Mouse (Mus musculus) CH12.LX (cell line): ENCODE measurements around the gene Ifrd2. TPM values are rescaled to one million over a fixed set of nuclear protein-coding genes. Genes with fewer than 3 reads are reported as not detected.

Experiments
- DNase-seq: peaks from one replicate; pipeline ENCODE4 v3.0.0-alpha.2; 2013; ENCODE audit errors: extremely low read depth
- H3K27ac ChIP-seq: 2 replicates; pipeline ENCODE4 v1.5.1; 2012; ENCODE audit warnings: low read depth, mild to moderate bottlenecking, control low read depth, moderate library complexity; ENCODE audit not compliant: insufficient read depth
- H3K27me3 ChIP-seq: replicated peaks from 2 replicates; pipeline ENCODE3; 2012; ENCODE audit warnings: inconsistent platforms
- H3K36me3 ChIP-seq, 2 experiments: replicated peaks in 1 of 2; 2 replicates each; pipeline versions ENCODE3 to v1.6.1; 2012; ENCODE audit warnings: inconsistent platforms in 1 of 2, low read length in 1 of 2, mild to moderate bottlenecking in 1 of 2, mixed read lengths in 1 of 2, moderate library complexity in 1 of 2; ENCODE audit not compliant: control insufficient read depth in 1 of 2, insufficient read depth in 1 of 2
- H3K4me1 ChIP-seq, 2 experiments: 2 replicates each; pipeline ENCODE4 v1.6.1; 2012; ENCODE audit warnings: inconsistent platforms in 1 of 2, moderate library complexity in 1 of 2; ENCODE audit not compliant: insufficient read depth in 2 of 2, control insufficient read depth in 1 of 2
- H3K4me2 ChIP-seq: 2 replicates; pipeline ENCODE4 v1.6.1; 2012; ENCODE audit warnings: low read depth, mild to moderate bottlenecking, control low read depth; ENCODE audit not compliant: poor library complexity, insufficient read depth, severe bottlenecking
- H3K4me3 ChIP-seq, 3 experiments: fragments of 150-350 bp in 1 of 3; sonication (generic) in 1 of 3; replicated peaks in 1 of 3; 2 replicates each; pipeline versions ENCODE3 to v1.5.1; 2011 to 2012; ENCODE audit warnings: low read depth in 2 of 3, low read length in 2 of 3, mild to moderate bottlenecking in 2 of 3, moderate library complexity in 2 of 3, control low read depth in 1 of 3, improper control_type of control experiment in 1 of 3, inconsistent platforms in 1 of 3, mixed read lengths in 1 of 3; ENCODE audit not compliant: poor library complexity in 1 of 3
- H3K79me2 ChIP-seq: replicated peaks from 2 replicates; pipeline ENCODE4 v1.6.1; 2012; ENCODE audit warnings: mild to moderate bottlenecking, moderate library complexity; ENCODE audit not compliant: control insufficient read depth, poor library complexity, insufficient read depth, severe bottlenecking; ENCODE audit errors: extremely low read depth
- H3K9ac ChIP-seq: 2 replicates; pipeline ENCODE4 v1.6.1; 2012; ENCODE audit warnings: low read depth, mild to moderate bottlenecking, control low read depth, moderate library complexity; ENCODE audit not compliant: insufficient read depth
- H3K9me3 ChIP-seq: replicated peaks from 2 replicates; pipeline ENCODE3; 2012; ENCODE audit warnings: low read length, inconsistent platforms, mixed read lengths
- BHLHE40 ChIP-seq: IDR thresholded peaks from 2 replicates; pipeline ENCODE4 v1.6.1; 2011; ENCODE audit warnings: mild to moderate bottlenecking, low read depth, low read length, improper control_type of control experiment
- CHD2 ChIP-seq: IDR thresholded peaks from 2 replicates; pipeline ENCODE4 v1.6.1; 2011; ENCODE audit warnings: low read length, improper control_type of control experiment
- CTCF ChIP-seq, 2 experiments: IDR thresholded peaks in 1 of 2; conservative IDR thresholded peaks in 1 of 2; 2 replicates each; pipeline ENCODE4 v1.5.1; 2011 to 2012; ENCODE audit warnings: low read depth in 2 of 2, low read length in 2 of 2, improper control_type of control experiment in 1 of 2, inconsistent platforms in 1 of 2, mild to moderate bottlenecking in 1 of 2, moderate library complexity in 1 of 2
- ELF1 ChIP-seq: IDR thresholded peaks from 2 replicates; pipeline ENCODE4 v1.6.1; 2014; ENCODE audit warnings: low read depth, mild to moderate bottlenecking, inconsistent platforms, low read length, improper control_type of control experiment
- ETS1 ChIP-seq: conservative IDR thresholded peaks from 2 replicates; pipeline ENCODE4 v1.6.1; 2012; ENCODE audit warnings: low read depth, mild to moderate bottlenecking, inconsistent platforms, low read length, improper control_type of control experiment, moderate library complexity
- GABPA ChIP-seq: IDR thresholded peaks from 2 replicates; pipeline ENCODE4 v1.6.1; 2012; ENCODE audit warnings: low read depth, low read length, improper control_type of control experiment, inconsistent platforms; ENCODE audit not compliant: insufficient replicate concordance
- HCFC1 ChIP-seq: IDR thresholded peaks from 2 replicates; pipeline ENCODE4 v1.6.1; 2012; ENCODE audit warnings: low read depth, mild to moderate bottlenecking, inconsistent platforms, low read length, improper control_type of control experiment
- JUN ChIP-seq: IDR thresholded peaks from 2 replicates; pipeline ENCODE4 v1.6.1; 2011; ENCODE audit warnings: low read depth, mild to moderate bottlenecking, low read length, improper control_type of control experiment, moderate library complexity; ENCODE audit not compliant: insufficient read depth
- JUND ChIP-seq: conservative IDR thresholded peaks from 2 replicates; pipeline ENCODE4 v1.6.1; 2011; ENCODE audit warnings: low read depth, low read length, improper control_type of control experiment
- KAT2A ChIP-seq: IDR thresholded peaks from 2 replicates; pipeline ENCODE4 v1.6.1; 2012; ENCODE audit warnings: low read length, improper control_type of control experiment, inconsistent platforms; ENCODE audit not compliant: insufficient replicate concordance
- MAFK ChIP-seq: IDR thresholded peaks from 2 replicates; pipeline ENCODE4 v1.6.1; 2011; ENCODE audit warnings: low read length, improper control_type of control experiment; ENCODE audit not compliant: insufficient replicate concordance
- MAZ ChIP-seq: IDR thresholded peaks from 2 replicates; pipeline ENCODE4 v1.6.1; 2012; ENCODE audit warnings: low read depth, mild to moderate bottlenecking, inconsistent platforms, low read length, improper control_type of control experiment, moderate library complexity
- MEF2A ChIP-seq: IDR thresholded peaks from 2 replicates; pipeline ENCODE4 v1.6.1; 2014; ENCODE audit warnings: low read depth, mild to moderate bottlenecking, inconsistent platforms, low read length, improper control_type of control experiment, borderline replicate concordance
- PAX5 ChIP-seq: IDR thresholded peaks from 2 replicates; pipeline ENCODE4 v1.6.1; 2012; ENCODE audit warnings: low read length, inconsistent platforms, mixed read lengths
- POLR2A ChIP-seq: IDR thresholded peaks from 2 replicates; pipeline ENCODE4 v1.6.1; 2011; ENCODE audit warnings: low read depth, mild to moderate bottlenecking, improper control_type of control experiment, low read length
- SIN3A ChIP-seq: IDR thresholded peaks from 2 replicates; pipeline ENCODE4 v1.6.1; 2012; ENCODE audit warnings: low read length, improper control_type of control experiment, inconsistent platforms
- UBTF ChIP-seq: IDR thresholded peaks from 2 replicates; pipeline ENCODE4 v1.6.1; 2012; ENCODE audit warnings: low read depth, mild to moderate bottlenecking, inconsistent platforms, low read length, improper control_type of control experiment, moderate library complexity
- ZC3H11A ChIP-seq: IDR thresholded peaks from 2 replicates; pipeline ENCODE4 v1.6.1; 2012; ENCODE audit warnings: low read depth, mild to moderate bottlenecking, inconsistent platforms, low read length, improper control_type of control experiment
- ZKSCAN1 ChIP-seq: IDR thresholded peaks from 2 replicates; pipeline ENCODE4 v1.6.1; 2012; ENCODE audit warnings: low read depth, inconsistent platforms, low read length, improper control_type of control experiment, borderline replicate concordance
- ZMIZ1 ChIP-seq: IDR thresholded peaks from 2 replicates; pipeline ENCODE4 v1.6.1; 2012; ENCODE audit warnings: low read depth, mild to moderate bottlenecking, inconsistent platforms, low read length, improper control_type of control experiment
- ZNF384 ChIP-seq: IDR thresholded peaks from 2 replicates; pipeline ENCODE4 v1.6.1; 2012; ENCODE audit warnings: low read depth, low read length, improper control_type of control experiment, inconsistent platforms
- dilution Hi-C: fragments of 300-500 bp; cut with MboI; formaldehyde crosslinking; loops from 2 replicates; pipeline ENCODE4 v1.14.3; 2020; ENCODE audit warnings: low sequenced_read_pairs; ENCODE audit not compliant: extremely low pct_unique_long_range_greater_than_20kb, extremely low pct_ligation_motif_present
- in situ Hi-C: fragments of 300-500 bp; cut with MboI; formaldehyde crosslinking; loops from 3 replicates; pipeline ENCODE4 v1.14.3; 2019; ENCODE audit warnings: low sequenced_read_pairs, low pct_ligation_motif_present, low pct_unique_long_range_greater_than_20kb, mixed read lengths
- polyA plus RNA-seq: library from polyadenylated mRNA; unstranded; fragments of >175 nt; gene quantifications from 2 replicates; pipeline ENCODE4 v1.2.1, GENCODE M21; 2012; ENCODE audit warnings: low read depth; ENCODE audit not compliant: insufficient read length
- total RNA-seq, 2 experiments: library from RNA; depleted of rRNA; stranded (reverse); fragments of 300-350 nt in 1 of 2; fragments of >200 nt in 1 of 2; gene quantifications; 2 replicates each; pipeline ENCODE4 v1.2.3; 2012 to 2014

Gene Ifrd2
- total and polyA plus RNA-seq, 3 experiments = 62.8 to 143 (median 91.3) TPM

GRCm38 (mm10) chr9:107549297-107550074 lies 38.0 kb upstream of the Ifrd2 start:
- Histone ChIP-seq H3K4me3 (no peak overlapping the region), H3K79me2 (no peaks in the 10 kb centered on the region; the same call in 1 of the 2 replicates), H3K9ac (no peak overlapping the region), H3K4me1 (peaks cover 5 to 49% of the 10 kb centered on the region in 2 experiments), H3K27me3 (no peaks in the 10 kb centered on the region), H3K9me3 (no peaks in the 10 kb centered on the region), H3K27ac (no peak overlapping the region), H3K36me3 (peaks cover 14 to 26% of the 10 kb centered on the region in 2 experiments), H3K4me2 (no peak overlapping the region)
- in situ Hi-C loops = no loop called here
- TF ChIP-seq MAZ = no peak
- TF ChIP-seq ZKSCAN1 = no peak
- DNase-seq = no peak
- dilution Hi-C loops = no loop called here

DNA sequence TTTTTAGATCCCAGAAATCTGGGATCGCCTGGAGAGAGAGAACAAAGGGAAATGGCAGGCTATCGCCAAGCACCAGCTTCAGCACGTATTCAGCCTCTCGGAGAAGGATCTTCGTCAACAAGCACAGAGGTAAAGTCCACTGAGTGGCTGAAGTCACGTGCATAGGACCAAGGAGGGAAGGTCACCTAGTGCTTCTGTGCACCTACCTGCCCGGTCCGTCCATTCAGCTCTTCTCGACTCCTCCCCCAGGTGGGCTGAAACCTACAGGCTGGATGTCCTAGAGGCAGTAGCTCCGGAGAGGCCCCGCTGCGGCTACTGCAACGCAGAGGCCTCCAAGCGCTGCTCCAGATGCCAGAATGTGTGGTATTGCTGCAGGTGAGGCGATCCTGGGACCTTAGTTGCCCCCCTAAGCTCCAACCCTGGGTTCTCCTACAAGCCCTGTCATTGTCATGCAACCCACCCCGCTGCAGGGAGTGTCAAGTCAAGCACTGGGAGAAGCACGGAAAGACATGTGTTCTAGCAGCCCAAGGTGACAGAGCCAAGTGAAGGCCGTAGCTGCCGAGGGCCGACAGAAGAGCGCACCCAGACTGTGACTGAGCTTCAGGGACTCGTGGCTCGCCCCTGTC lies 36.8 kb upstream of the Ifrd2 start:
- peaks cover 7% of the 10 kb centered on the region for H3K79me2 ChIP-seq
- H3K9me3 ChIP-seq = no peaks in the 10 kb centered on the region
- in situ Hi-C loops (no loop called here), dilution Hi-C loops (no loop called here)
- H3K9ac ChIP-seq = no peak overlapping the region
- no peak overlapping the region for H3K27ac ChIP-seq
- peaks cover 5 to 44% of the 10 kb centered on the region in 2 experiments for H3K4me1 ChIP-seq
- H3K36me3 ChIP-seq = peaks cover 5 to 15% of the 10 kb centered on the region in 2 experiments
- H3K4me3 ChIP-seq = no peak overlapping the region
- no peak for DNase-seq
- no peak overlapping the region for H3K4me2 ChIP-seq
- no peak for TF ChIP-seq POLR2A
- no peak for TF ChIP-seq HCFC1
- no peak for TF ChIP-seq CTCF (conservative IDR thresholded peaks at IDR 0.05 in 1 of 2, IDR thresholded peaks at IDR 0.05 in 1 of 2; ENCODE audit: low read depth in 2 of 2, low read length in 2 of 2)
- TF ChIP-seq ETS1 = no peak
- no peak for TF ChIP-seq ZC3H11A
- TF ChIP-seq ZMIZ1 = no peak
- no peaks in the 10 kb centered on the region for H3K27me3 ChIP-seq

DNA sequence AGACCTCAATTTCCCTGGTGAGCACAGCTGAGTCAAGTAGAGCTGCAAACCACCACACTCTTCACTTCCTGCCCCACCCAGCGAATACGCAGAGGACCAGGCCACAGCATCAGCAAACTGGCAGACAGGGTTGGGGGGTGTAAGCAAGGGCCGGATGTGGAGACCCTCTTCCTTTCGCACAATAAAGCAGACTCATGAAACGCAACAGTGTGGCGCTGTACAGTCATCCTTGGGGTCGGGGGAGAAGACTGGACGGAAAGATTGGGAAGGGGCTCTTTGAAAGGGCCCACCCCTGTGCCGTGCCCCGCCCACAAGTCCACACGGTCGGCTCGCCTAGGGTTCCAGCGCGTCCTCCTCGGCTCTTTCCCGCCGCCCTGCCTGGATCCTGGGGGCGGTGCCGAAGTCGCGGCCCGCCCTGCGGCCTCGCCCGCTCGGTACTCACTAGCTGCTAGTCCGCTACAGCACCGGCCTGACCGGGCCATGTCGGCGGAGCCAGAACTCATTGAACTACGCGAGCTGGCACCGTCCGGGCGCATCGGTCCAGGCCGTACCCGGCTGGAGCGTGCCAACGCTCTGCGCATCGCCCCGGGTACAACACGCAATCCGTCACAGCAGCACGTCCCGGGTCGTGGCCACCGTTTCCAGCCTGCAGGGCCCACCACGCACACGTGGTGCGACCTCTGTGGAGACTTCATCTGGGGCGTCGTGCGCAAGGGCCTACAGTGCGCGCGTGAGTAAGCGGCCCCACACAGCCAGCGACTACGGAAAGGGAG lies 36.1 kb upstream of the Ifrd2 start, which contains the start of gene Rassf1:
Rassf1 (plus strand) TSS at position 439 of the 773 bp plus-strand sequence.
- Histone ChIP-seq H3K4me3 (no peak within 1 kb of the TSS), H3K36me3 (peaks cover 5 to 15% of the 10 kb centered on the region in 2 experiments), H3K9ac (no peak within 1 kb of the TSS), H3K4me2 (no peak within 1 kb of the TSS), H3K27ac (no peak within 1 kb of the TSS), H3K4me1 (peaks cover 5 to 43% of the 10 kb centered on the region in 2 experiments), H3K79me2 (peaks cover 14% of the 10 kb centered on the region), H3K27me3 (no peaks in the 10 kb centered on the region), H3K9me3 (no peaks in the 10 kb centered on the region)
- dilution Hi-C loops (no loop called here), in situ Hi-C loops (no loop called here)
- no peak for DNase-seq
- TF ChIP-seq MAFK (no peak), ZNF384 (no peak), ELF1 (no peak), ZMIZ1 (no peak), BHLHE40 (no peak), KAT2A (no peak), POLR2A (no peak), JUN (no peak), SIN3A (no peak), GABPA (no peak), JUND (no peak), HCFC1 (no peak), MEF2A (no peak), ETS1 (no peak), UBTF (no peak), PAX5 (no peak), CHD2 (no peak), ZC3H11A (no peak)
